Mouse (Mus musculus) cerebellum, adult 11 months (tissue): ENCODE results near the gene Mmp2.

Experiments used
- DNase-seq: peaks from one replicate; pipeline ENCODE4 v3.0.0; 2022

The Mmp2 gene

GRCm38 (mm10) chr8:92899590-92899989 is 72.5 kb downstream of the Mmp2 start:
- DNase-seq, result no peak

- no peak for DNase-seq
These were observed 74.0 kb downstream of the Mmp2 start, which contains the start of gene Capns2 for GRCm38 (mm10) chr8:92901107-92901506. Gene Capns2 (plus strand): TSS chr8:92901407.

DNA sequence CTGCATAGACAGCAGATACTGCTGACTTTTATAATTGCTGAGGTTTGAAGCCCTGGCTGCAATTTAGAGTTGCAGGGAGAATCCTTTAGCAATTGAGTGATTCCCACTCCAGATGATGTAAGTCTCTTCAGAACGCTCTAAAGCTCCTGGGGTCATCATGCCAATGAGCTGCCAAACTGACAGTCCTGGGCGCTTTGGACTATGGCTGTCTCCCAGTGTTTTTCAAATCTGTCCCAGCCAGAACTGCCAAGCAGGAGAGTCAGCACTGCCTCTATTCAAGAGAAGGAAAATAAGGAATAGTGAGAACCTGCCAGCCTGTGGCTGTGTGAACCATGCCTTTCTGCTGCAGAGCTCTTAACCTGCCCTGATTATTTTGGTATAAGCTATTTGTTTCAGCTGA is 75.9 kb downstream of the Mmp2 start:
- DNase-seq, result no peak
